Mouse (Mus musculus) hindbrain, embryonic 11.5 days (tissue): ENCODE results near the gene Mrps33. TPM values are rescaled to one million over a fixed set of nuclear protein-coding genes. Genes with fewer than 3 reads are reported as not detected.

ENCODE experiments used
- ATAC-seq: fragments of 200-750 bp; cut with Nextera tagmentation; 2 replicates; pipeline ENCODE4 v1.8.0; 2017; ENCODE audit warnings: mild to moderate bottlenecking, moderate TSS enrichment, moderate library complexity; ENCODE audit not compliant: low FRiP score
- DNase-seq: peaks from one replicate; pipeline ENCODE4 v3.0.0-alpha.2; 2015; ENCODE audit warnings: low spot score
- H3K27ac ChIP-seq: fragments of 300-500 bp; sonication (generic); 2 replicates; pipeline ENCODE4 v1.5.1; 2014; ENCODE audit warnings: mild to moderate bottlenecking, low read depth, low read length
- H3K27me3 ChIP-seq: fragments of 300-500 bp; sonication (generic); 2 replicates; pipeline ENCODE4 v1.6.1; 2014; ENCODE audit warnings: mild to moderate bottlenecking, low read length, moderate library complexity, mixed read lengths; ENCODE audit not compliant: control insufficient read depth, insufficient read depth
- H3K36me3 ChIP-seq: fragments of 300-500 bp; sonication (generic); 2 replicates; pipeline ENCODE4 v1.6.1; 2014; ENCODE audit warnings: mild to moderate bottlenecking, low read length, moderate library complexity, mixed read lengths; ENCODE audit not compliant: control insufficient read depth, insufficient read depth
- H3K4me1 ChIP-seq: fragments of 300-500 bp; sonication (generic); replicated peaks from 2 replicates; pipeline ENCODE4 v1.6.1; 2014; ENCODE audit warnings: low read length, mixed read lengths; ENCODE audit not compliant: control insufficient read depth, insufficient read depth
- H3K4me2 ChIP-seq: fragments of 300-500 bp; sonication (generic); replicated peaks from 2 replicates; pipeline ENCODE4 v1.6.1; 2014; ENCODE audit warnings: mild to moderate bottlenecking, low read depth, low read length
- H3K4me3 ChIP-seq: fragments of 300-500 bp; sonication (generic); 2 replicates; pipeline ENCODE4 v1.5.1; 2014; ENCODE audit warnings: low read depth, low read length
- H3K9ac ChIP-seq: fragments of 300-500 bp; sonication (generic); 2 replicates; pipeline ENCODE4 v1.6.1; 2014; ENCODE audit warnings: low read depth, low read length
- H3K9me3 ChIP-seq: fragments of 300-500 bp; sonication (generic); 2 replicates; pipeline ENCODE4 v1.6.1; 2016; ENCODE audit warnings: low read length; ENCODE audit not compliant: control insufficient read depth
- WGBS: fragments of 180-500 bp; shearing (Covaris S2); extraction: QIAGEN DNeasy Blood & Tissue Kit; methylation state at CpG from one replicate; pipeline ENCODE4 v1.1.7; 2014; 5-methylcytosine and 5-hydroxymethylcytosine counted together
- polyA plus RNA-seq: library from polyadenylated mRNA; unstranded; fragments of >200 nt; fragmentation: Nextera tagmentation; extraction: Ambion mirVana; gene quantifications from 2 replicates; pipeline ENCODE4 v1.2.1, GENCODE M21; 2014

Mrps33 gene
- polyA plus RNA-seq, 1 experiment from 2014 or later: 245 TPM

- Histone ChIP-seq H3K9ac (no peak overlapping the region), H3K27me3 (no peaks in the 10 kb centered on the region), H3K36me3 (no peaks in the 10 kb centered on the region), H3K4me1 (no peaks in the 10 kb centered on the region), H3K4me3 (no peak overlapping the region), H3K27ac (no peak overlapping the region), H3K4me2 (no peak overlapping the region), H3K9me3 (no peaks in the 10 kb centered on the region)
- DNase-seq (no peak), ATAC-seq (no peak)
- 88% methylated on average over 2 of the region's 2 CpGs for WGBS
Measured at GRCm38 (mm10) chr6:39757229-39757628, 53.6 kb downstream of the Mrps33 start.

Other genes starting within 250 kb of the Mrps33 start
- 23.9 and 29.3 TPM in 2 replicates for gene Adck2, start 237.1 kb downstream of the Mrps33 start, polyA plus RNA-seq
- gene Gm42420, start 225.2 kb downstream of the Mrps33 start, polyA plus RNA-seq: 0.90 and 1.3 TPM in 2 replicates
- 268 and 291 TPM in 2 replicates for gene Ndufb2, start 218.4 kb downstream of the Mrps33 start, polyA plus RNA-seq
- 22.6 and 23.7 TPM in 2 replicates for gene Braf, start 85.5 kb downstream of the Mrps33 start, polyA plus RNA-seq
- gene Tmem178b, start 62.3 kb upstream of the Mrps33 start, polyA plus RNA-seq: 9.9 and 10.5 TPM in 2 replicates